Mouse (Mus musculus) left cerebral cortex, adult 18-20 months (tissue): ENCODE measurements at regions not wholly inside any gene's neighbourhood (a gene's known extent, or its start where the extent isn't known, plus 50 kb on each side); places are given as distances from the start of the nearest gene placed in this dataset.

Experiments
- DNase-seq, 2 experiments: peaks; one replicate each; pipeline ENCODE4 v3.0.0; 2021 to 2022; ENCODE audit warnings: low spot score in 2 of 2, mixed read lengths in 1 of 2

- DNase-seq, result no peak
Observed at GRCm38 (mm10) chr9:113309707-113310574, 398.1 kb downstream of the Pdcd6ip start.

GRCm38 (mm10) chr9:113305761-113306160 is 402.3 kb downstream of the Pdcd6ip start:
- peak in 1 of 2 experiments; percentile 53 for DNase-seq

GRCm38 (mm10) chr9:113302429-113302828 is 405.6 kb downstream of the Pdcd6ip start:
- DNase-seq, result peak; percentile 41 to 54

- DNase-seq, result peak in 1 of 2 experiments; percentile 54
Observed at GRCm38 (mm10) chr9:113300846-113301245, 407.2 kb downstream of the Pdcd6ip start.

GRCm38 (mm10) chr9:113299900-113300299 is 408.2 kb downstream of the Pdcd6ip start:
- DNase-seq, result peak in 1 of 2 experiments; percentile 39

- DNase-seq, result no peak
Observed at GRCm38 (mm10) chr9:113295850-113296467, 412.1 kb downstream of the Pdcd6ip start.

GRCm38 (mm10) chr9:113287397-113287796 is 420.7 kb downstream of the Pdcd6ip start:
- no peak for DNase-seq

- DNase-seq, result no peak
Observed at GRCm38 (mm10) chr9:113283244-113283643, 424.8 kb downstream of the Pdcd6ip start.

- no peak for DNase-seq
Observed at GRCm38 (mm10) chr9:113270595-113270994, 437.5 kb downstream of the Pdcd6ip start.

- DNase-seq, result no peak
Observed at GRCm38 (mm10) chr9:113267696-113268095, 440.4 kb downstream of the Pdcd6ip start.

GRCm38 (mm10) chr9:113263636-113264035 is 444.4 kb downstream of the Pdcd6ip start:
- peak; percentile 85 to 88 for DNase-seq

- DNase-seq, result no peak
Observed at GRCm38 (mm10) chr9:113260296-113260695, 447.8 kb downstream of the Pdcd6ip start.

GRCm38 (mm10) chr9:113258556-113258955 is 449.5 kb downstream of the Pdcd6ip start:
- no peak for DNase-seq

- peak; percentile 60 to 74 for DNase-seq
Observed at GRCm38 (mm10) chr9:113248703-113249274, 459.3 kb downstream of the Pdcd6ip start.

- peak; percentile 55 to 57 for DNase-seq
Observed at GRCm38 (mm10) chr9:113247950-113248349, 460.1 kb downstream of the Pdcd6ip start.

- no peak for DNase-seq
Observed at GRCm38 (mm10) chr9:113243870-113244269, 464.2 kb downstream of the Pdcd6ip start.

GRCm38 (mm10) chr9:113233370-113233769 is 474.7 kb downstream of the Pdcd6ip start:
- no peak for DNase-seq

GRCm38 (mm10) chr9:113229391-113229790 is 478.7 kb downstream of the Pdcd6ip start:
- no peak for DNase-seq

- no peak for DNase-seq
Observed at GRCm38 (mm10) chr9:113213930-113214329, 494.1 kb downstream of the Pdcd6ip start.

- DNase-seq, result no peak
Observed at GRCm38 (mm10) chr9:113212389-113212788, 495.7 kb downstream of the Pdcd6ip start.

- DNase-seq, result no peak
Observed at GRCm38 (mm10) chr9:113208181-113208580, 499.9 kb downstream of the Pdcd6ip start.

GRCm38 (mm10) chr9:113199241-113199640 is 508.8 kb downstream of the Pdcd6ip start:
- no peak for DNase-seq
